Mouse (Mus musculus) forebrain, embryonic 13.5 days (tissue): ENCODE results near the gene Fam32a. TPM values are rescaled to one million over a fixed set of nuclear protein-coding genes. Genes with fewer than 3 reads are reported as not detected.

Source experiments
- ATAC-seq: fragments of 200-750 bp; cut with Nextera tagmentation; 2 replicates; pipeline ENCODE4 v1.8.0; 2017
- H3K27ac ChIP-seq: fragments of 300-500 bp; sonication (generic); 2 replicates; pipeline ENCODE4 v1.5.1; 2015; ENCODE audit warnings: inconsistent platforms, mild to moderate bottlenecking, moderate library complexity
- H3K27me3 ChIP-seq: fragments of 300-500 bp; sonication (generic); 2 replicates; pipeline ENCODE4 v1.6.1; 2015; ENCODE audit warnings: mild to moderate bottlenecking, inconsistent platforms
- H3K36me3 ChIP-seq: fragments of 300-500 bp; sonication (generic); 2 replicates; pipeline ENCODE4 v1.6.1; 2015; ENCODE audit warnings: mild to moderate bottlenecking, inconsistent platforms; ENCODE audit not compliant: poor library complexity, severe bottlenecking
- H3K4me1 ChIP-seq: fragments of 300-500 bp; sonication (generic); 2 replicates; pipeline ENCODE4 v1.6.1; 2015; ENCODE audit warnings: inconsistent platforms
- H3K4me2 ChIP-seq: fragments of 300-500 bp; sonication (generic); 2 replicates; pipeline ENCODE4 v1.6.1; 2015; ENCODE audit warnings: inconsistent platforms, mild to moderate bottlenecking, moderate library complexity
- H3K4me3 ChIP-seq: fragments of 300-500 bp; sonication (generic); 2 replicates; pipeline ENCODE4 v1.5.1; 2015; ENCODE audit warnings: mild to moderate bottlenecking, inconsistent platforms
- H3K9ac ChIP-seq: fragments of 300-500 bp; sonication (generic); 2 replicates; pipeline ENCODE4 v1.6.1; 2015; ENCODE audit warnings: mild to moderate bottlenecking, inconsistent platforms
- H3K9me3 ChIP-seq: fragments of 300-500 bp; sonication (generic); replicated peaks from 2 replicates; pipeline ENCODE4 v1.6.1; 2016; ENCODE audit warnings: inconsistent platforms
- WGBS: fragments of 180-500 bp; shearing (Covaris S2); methylation state at CpG from one replicate; pipeline ENCODE4 v1.1.7; 2015; 5-methylcytosine and 5-hydroxymethylcytosine counted together
- polyA plus RNA-seq: library from polyadenylated mRNA; unstranded; fragments of >200 nt; fragmentation: Nextera tagmentation; extraction: Ambion mirVana; gene quantifications from 2 replicates; pipeline ENCODE4 v1.2.1, GENCODE M21; 2015

Fam32a gene
- polyA plus RNA-seq: 103 and 108 TPM in 2 replicates

DNA sequence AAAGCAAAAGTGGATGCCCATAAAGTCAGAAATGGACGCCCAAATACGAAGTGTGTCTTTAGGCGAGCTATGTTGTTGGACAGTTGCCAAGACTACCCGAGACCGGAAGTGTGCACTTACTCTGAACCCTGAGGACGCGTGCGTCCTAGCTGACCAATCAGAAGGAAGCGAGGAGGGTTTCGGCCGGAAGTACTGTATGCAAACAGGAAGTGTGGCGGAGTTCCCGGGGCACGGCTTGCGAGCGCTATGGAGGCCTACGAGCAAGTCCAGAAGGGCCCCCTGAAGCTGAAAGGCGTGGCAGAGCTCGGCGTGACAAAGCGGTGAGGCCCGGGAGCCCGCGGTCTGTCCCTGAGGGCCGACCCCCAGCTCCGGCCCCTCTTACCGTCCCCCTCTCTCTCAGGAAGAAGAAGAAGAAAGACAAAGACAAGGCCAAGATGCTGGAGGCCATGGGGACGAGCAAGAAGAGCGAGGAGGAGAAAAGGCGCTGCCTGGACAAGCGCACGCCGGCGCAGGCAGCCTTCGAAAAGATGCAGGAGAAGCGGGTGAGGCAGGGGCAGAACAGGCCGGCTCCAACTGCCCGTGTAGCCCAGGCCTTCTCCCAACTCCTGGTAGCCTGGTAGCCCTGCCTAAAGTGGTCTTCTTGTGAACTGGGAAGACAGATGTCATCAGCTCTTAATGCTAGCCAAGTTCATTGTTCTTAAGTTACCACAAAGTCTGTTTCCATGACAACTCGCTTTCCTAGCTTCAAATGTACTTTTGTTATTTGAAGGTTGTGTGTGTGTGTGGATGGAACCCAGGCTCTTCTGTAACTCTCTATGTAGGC lies at the start of gene Fam32a:
Gene Fam32a (plus strand): TSS at position 190 of the 823 bp plus-strand sequence.
- 14% methylated on average over 39 of the region's 39 CpGs for WGBS
- Histone ChIP-seq H3K4me1 (peaks cover 10% of the 10 kb centered on the region), H3K4me3 (peak within 1 kb of the TSS; percentile 64), H3K9me3 (no peaks in the 10 kb centered on the region), H3K36me3 (peaks cover 30% of the 10 kb centered on the region), H3K9ac (peak within 1 kb of the TSS; percentile 75), H3K4me2 (peak within 1 kb of the TSS; percentile 82), H3K27me3 (peaks cover 20% of the 10 kb centered on the region), H3K27ac (peak within 1 kb of the TSS; percentile 79)
- peak; percentile 99 for ATAC-seq

DNA sequence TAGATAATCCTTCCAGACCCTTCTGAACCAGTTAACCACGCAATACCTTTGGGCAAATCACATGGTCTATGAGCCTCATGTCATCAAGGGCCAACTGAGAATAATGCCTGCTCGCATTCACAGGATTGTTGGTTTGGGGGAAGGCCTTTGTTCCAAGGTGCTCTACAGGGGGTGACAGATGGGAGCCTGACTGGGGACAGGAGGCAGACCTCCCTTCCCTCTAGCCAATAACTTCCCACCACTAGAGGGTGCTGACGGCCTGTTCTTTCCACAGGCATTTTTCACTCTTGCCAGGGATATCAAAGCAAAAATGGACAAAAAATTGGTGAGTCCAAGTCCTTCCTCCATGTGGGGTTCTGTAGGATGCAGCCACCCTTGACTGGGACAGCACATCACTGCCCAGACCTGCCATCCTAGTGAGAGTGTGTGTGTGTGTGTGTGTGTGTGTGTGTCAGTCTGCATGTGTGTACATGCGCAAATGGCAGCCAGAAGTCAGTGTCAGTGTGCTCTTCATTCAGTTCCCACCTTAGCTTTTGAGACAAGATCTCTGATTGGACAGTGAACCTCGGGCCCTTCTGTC lies 42.1 kb upstream of the Fam32a start:
- no peaks in the 10 kb centered on the region for H3K4me1 ChIP-seq
- 56% methylated on average over 5 of the region's 5 CpGs for WGBS
- no peak overlapping the region for H3K27ac ChIP-seq
- no peak overlapping the region for H3K9ac ChIP-seq
- H3K4me2 ChIP-seq: no peak overlapping the region
- H3K9me3 ChIP-seq: no peaks in the 10 kb centered on the region
- H3K36me3 ChIP-seq: peaks cover 99% of the 10 kb centered on the region
- no peaks in the 10 kb centered on the region for H3K27me3 ChIP-seq
- H3K4me3 ChIP-seq: no peak overlapping the region
- peak; percentile 75 for ATAC-seq

DNA sequence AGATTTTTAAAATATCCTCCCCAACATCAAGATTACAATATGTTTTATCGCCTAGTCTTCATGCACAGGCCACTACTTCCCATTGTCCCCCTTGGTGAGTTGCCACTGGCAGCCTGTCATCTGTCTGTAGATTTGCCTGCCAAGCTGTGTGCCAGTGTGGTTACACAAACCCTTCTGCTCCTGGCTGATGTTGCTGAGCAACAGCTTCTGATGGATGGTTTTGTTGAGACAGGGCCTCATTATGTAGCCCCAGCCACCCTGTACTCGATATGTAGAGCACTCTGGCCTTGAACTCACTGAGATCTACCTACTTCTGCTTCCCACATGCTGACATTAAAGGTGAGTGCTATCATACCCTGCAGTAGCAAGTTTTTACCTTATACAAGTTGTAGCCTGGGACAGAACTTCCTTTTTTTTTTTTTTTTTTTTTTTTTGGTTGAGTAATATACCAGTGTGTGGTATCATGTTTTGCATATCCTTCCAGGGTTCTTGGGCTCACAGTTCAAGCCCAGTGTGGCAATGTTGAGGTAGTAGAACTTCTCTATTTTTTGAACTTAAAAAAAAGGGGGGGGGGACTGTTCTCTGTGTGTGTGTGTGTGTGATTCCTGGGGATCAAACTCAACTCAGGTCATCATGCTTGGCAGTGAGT lies 35.9 kb upstream of the Fam32a start:
- H3K9me3 ChIP-seq: no peaks in the 10 kb centered on the region
- H3K27ac ChIP-seq: no peak overlapping the region
- ATAC-seq: peak; percentile 59; the same call in 1 of the 2 replicates

DNA sequence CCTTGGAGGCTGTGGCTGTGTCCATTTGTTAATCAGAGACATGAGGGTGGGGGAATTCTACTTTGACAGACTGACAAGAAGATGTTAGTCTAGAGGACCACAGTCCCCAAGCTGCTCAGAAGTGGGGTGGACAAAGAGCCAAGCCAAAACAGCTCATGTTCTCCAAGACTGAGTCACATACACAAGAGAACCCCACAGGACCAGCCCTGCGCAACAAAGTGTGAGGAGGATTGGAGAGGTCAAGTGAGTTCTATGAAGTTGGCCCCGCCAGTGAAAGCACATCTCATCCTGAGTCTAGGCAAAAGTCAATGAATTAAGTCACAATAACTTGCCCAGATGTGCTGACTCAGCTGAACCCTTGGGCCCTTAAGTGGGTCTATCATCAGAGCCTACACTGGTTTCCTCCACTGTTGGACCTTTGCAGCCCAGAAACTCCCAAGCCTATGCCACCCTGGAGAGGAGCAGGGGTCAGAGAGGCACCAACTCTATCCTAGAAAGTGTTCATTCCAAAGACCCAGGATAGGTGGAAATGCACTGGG lies 31.7 kb upstream of the Fam32a start:
- H3K27ac ChIP-seq: no peak overlapping the region
- H3K9me3 ChIP-seq: no peaks in the 10 kb centered on the region
- WGBS: 93% methylated on average over 2 of the region's 2 CpGs
- H3K4me1 ChIP-seq: no peaks in the 10 kb centered on the region
- H3K27me3 ChIP-seq: no peaks in the 10 kb centered on the region
- no peak overlapping the region for H3K9ac ChIP-seq
- no peak overlapping the region for H3K4me2 ChIP-seq
- no peak for ATAC-seq
- H3K36me3 ChIP-seq: no peaks in the 10 kb centered on the region
- H3K4me3 ChIP-seq: no peak overlapping the region

More for the DNA sequence above, 35.9 kb upstream of the Fam32a start:
- H3K27me3 ChIP-seq: no peaks in the 10 kb centered on the region
- H3K4me2 ChIP-seq: no peak overlapping the region
- 79% methylated on average over 2 of the region's 2 CpGs for WGBS
- H3K4me3 ChIP-seq: no peak overlapping the region
- no peaks in the 10 kb centered on the region for H3K4me1 ChIP-seq
- peaks cover 39% of the 10 kb centered on the region for H3K36me3 ChIP-seq
- no peak overlapping the region for H3K9ac ChIP-seq

DNA sequence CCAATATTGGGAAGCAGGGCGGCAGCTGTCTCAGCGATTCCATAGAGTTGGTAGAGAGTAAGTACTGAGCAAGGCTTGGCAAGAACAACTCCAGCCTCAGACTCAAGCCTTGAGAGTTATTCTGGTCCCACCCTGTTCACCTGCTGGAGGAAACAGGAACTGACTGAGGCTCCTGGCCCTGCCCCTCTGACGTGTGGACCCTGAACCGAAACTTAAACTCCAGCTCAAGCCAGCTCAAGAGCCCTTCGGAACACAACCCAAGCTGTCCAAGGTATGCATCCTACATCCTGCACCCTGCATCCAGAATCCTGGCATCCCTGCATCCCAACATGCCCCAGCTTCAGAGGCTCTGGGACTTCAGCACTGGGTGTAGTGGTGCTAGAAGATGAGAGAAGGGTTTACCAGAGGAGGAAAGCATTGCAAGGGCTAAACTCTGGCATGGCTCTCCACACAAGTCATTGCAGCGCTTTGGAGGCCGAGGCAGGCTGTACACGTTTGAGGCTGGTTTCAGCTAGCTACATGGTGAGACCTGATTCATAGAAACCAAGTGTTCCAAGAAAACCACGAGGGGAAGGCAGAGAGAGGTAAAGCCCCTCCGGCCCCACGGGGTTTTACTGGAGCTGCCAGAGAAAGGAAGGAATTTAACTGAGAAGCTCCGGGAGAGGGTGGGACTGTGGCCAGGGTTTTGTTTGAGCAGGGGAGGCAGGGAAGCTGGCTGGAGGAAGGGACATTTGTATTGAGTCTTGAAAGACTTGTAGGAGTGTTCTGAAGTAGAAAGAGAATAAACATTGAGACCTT lies 29.9 kb upstream of the Fam32a start, which contains the start of gene Hsh2d:
Gene Hsh2d (plus strand): TSS at position 222 of the 798 bp plus-strand sequence.
- no peaks in the 10 kb centered on the region for H3K27me3 ChIP-seq
- no peaks in the 10 kb centered on the region for H3K36me3 ChIP-seq
- H3K4me1 ChIP-seq: no peaks in the 10 kb centered on the region
- H3K27ac ChIP-seq: no peak within 1 kb of the TSS
- no peak for ATAC-seq
- no peak within 1 kb of the TSS for H3K4me2 ChIP-seq
- 74% methylated on average over 12 of the region's 12 CpGs for WGBS
- no peak within 1 kb of the TSS for H3K4me3 ChIP-seq
- H3K9me3 ChIP-seq: no peaks in the 10 kb centered on the region
- no peak within 1 kb of the TSS for H3K9ac ChIP-seq

DNA sequence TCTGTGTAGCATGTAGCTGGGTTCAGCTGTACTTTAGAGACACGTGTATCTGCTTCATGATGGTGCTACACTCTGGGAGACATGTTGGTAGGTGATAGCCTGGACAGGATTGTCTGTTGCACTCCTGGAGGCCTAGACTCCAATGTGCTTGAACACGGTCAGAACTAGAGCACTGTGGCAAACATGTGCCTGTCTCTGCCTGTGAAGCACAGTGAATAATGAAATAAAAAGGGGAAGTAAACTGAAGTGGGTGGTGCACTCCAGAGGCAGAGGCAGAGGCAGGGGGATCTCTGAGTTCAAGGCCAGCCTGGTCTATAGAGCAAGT lies 29.4 kb upstream of the Fam32a start:
- Histone ChIP-seq H3K36me3 (no peaks in the 10 kb centered on the region), H3K9ac (no peak overlapping the region), H3K4me3 (no peak overlapping the region), H3K4me1 (no peaks in the 10 kb centered on the region), H3K4me2 (no peak overlapping the region), H3K9me3 (no peaks in the 10 kb centered on the region), H3K27ac (no peak overlapping the region), H3K27me3 (no peaks in the 10 kb centered on the region)
- no peak for ATAC-seq
- WGBS: 87% methylated on average over 2 of the region's 2 CpGs

DNA sequence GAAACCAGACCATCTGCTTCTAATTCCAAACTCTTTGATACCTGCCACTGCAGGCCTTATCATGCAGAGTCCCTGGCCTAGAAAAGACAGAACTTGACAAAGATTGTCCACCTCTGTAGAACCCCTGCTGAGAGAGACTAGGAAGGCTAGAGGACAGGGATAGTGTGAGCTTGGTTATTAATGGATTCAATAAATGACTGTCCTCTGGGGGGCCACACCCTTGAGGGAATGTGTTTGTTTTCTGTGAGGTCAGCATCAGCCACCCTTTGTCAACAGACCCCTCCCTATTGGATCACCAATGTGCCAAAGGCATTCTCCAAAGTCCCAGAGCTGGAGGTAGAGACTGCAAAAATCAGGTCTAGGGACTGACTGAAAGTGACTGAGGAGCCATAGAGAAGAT lies 27.5 kb upstream of the Fam32a start:
- Histone ChIP-seq H3K27ac (no peak overlapping the region), H3K9ac (no peak overlapping the region), H3K27me3 (no peaks in the 10 kb centered on the region), H3K4me1 (no peaks in the 10 kb centered on the region), H3K36me3 (no peaks in the 10 kb centered on the region), H3K4me3 (no peak overlapping the region), H3K4me2 (no peak overlapping the region), H3K9me3 (no peaks in the 10 kb centered on the region)
- ATAC-seq: no peak

DNA sequence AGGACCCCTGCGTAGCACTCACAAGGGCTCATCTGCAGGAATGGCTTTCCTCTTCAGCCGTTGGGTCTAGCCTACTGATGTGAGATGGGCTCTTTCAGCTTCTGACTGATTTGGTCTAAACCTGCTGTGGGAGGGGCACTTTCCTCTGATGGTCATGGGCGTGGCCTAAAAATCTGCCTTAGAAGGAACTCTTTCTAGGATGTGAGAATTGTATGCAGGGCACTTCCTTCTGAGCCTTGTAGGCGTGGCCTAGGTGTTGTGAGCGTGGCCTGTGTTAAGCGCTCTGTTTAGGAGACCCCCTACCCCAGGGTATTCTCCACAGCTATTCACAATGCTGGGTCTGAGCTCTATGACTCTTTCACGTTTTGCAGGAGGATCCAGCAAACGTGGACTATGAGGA lies 21.5 kb upstream of the Fam32a start:
- Histone ChIP-seq H3K27ac (no peak overlapping the region), H3K9me3 (peaks cover 25% of the 10 kb centered on the region), H3K4me2 (no peak overlapping the region), H3K36me3 (no peaks in the 10 kb centered on the region), H3K4me1 (no peaks in the 10 kb centered on the region), H3K4me3 (no peak overlapping the region), H3K27me3 (no peaks in the 10 kb centered on the region), H3K9ac (no peak overlapping the region)
- no peak for ATAC-seq
- WGBS: 64% methylated on average over 8 of the region's 8 CpGs

DNA sequence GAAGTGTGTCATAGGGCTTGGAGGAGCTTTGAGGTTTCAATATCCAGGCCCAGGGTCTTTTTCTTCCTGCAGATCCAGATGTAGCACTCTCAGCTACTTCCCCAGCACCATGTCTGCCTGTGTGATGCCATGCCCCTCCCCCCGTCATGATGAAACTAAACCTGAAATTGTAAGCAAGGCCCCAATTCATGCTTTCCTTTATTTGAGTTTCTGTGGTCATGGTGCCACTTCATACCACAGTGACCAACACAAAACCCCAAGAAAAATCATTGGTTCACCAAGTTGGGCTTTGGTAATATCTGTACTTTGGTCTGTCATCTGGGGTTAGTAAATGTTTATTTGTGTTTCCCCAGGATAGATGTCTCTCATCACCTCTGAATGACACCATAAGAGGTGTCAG lies 10.9 kb upstream of the Fam32a start:
- ATAC-seq: no peak
- Histone ChIP-seq H3K4me1 (no peaks in the 10 kb centered on the region), H3K36me3 (no peaks in the 10 kb centered on the region), H3K9me3 (peaks cover 4% of the 10 kb centered on the region; the same call in 1 of the 2 replicates), H3K9ac (no peak overlapping the region), H3K4me2 (no peak overlapping the region), H3K27me3 (peaks cover 7% of the 10 kb centered on the region; the same call in 1 of the 2 replicates), H3K27ac (no peak overlapping the region), H3K4me3 (no peak overlapping the region)
- WGBS: 71% methylated on average over 1 of the region's 1 CpGs

DNA sequence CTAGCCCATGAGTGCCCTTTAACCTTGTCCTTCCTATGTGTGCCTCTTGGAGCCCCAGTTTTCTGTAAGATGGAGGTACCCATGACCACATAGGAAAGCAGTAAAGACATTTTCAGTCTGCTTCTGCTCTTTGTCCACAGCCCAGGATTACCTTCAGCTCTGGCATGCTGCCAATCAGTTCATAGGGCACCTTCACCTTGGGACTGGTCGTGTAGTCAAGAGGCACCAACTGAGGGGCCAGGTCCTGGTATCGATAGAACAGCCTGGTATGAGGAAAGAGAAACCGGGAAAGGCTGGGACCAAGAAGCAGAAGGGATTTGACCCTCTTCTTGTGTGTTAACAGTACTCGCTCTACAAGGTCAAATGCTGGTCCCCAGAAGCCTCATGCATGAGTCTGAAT lies 9.3 kb upstream of the Fam32a start:
- Histone ChIP-seq H3K36me3 (no peaks in the 10 kb centered on the region), H3K4me3 (no peak overlapping the region), H3K4me1 (no peaks in the 10 kb centered on the region), H3K9ac (no peak overlapping the region), H3K9me3 (no peaks in the 10 kb centered on the region), H3K4me2 (no peak overlapping the region), H3K27ac (no peak overlapping the region), H3K27me3 (peaks cover 13% of the 10 kb centered on the region; the same call in 1 of the 2 replicates)
- 78% methylated on average over 4 of the region's 4 CpGs for WGBS
- ATAC-seq: no peak

DNA sequence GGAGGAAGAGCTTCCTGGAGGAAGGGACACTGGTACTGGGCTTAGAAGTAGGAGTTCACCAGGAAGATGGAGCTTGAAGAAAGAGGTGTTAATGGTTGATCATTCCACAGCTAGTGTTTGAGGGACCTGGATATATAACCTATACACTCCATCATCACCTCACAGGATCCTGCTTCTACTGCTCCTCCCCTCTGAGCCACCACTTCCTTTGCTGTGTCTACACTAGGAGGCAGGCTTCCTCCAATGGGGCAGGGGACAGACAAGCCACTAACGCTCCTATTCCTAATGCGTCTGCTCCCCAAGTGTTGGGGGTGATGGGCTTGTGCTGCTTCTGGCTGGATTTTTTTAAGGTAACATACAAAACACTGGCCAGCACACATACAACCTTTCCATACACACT lies 8.8 kb upstream of the Fam32a start:
- H3K4me1 ChIP-seq: no peaks in the 10 kb centered on the region
- H3K4me2 ChIP-seq: no peak overlapping the region
- no peak for ATAC-seq
- H3K36me3 ChIP-seq: no peaks in the 10 kb centered on the region
- H3K9me3 ChIP-seq: no peaks in the 10 kb centered on the region
- no peak overlapping the region for H3K4me3 ChIP-seq
- WGBS: 74% methylated on average over 2 of the region's 2 CpGs
- H3K27me3 ChIP-seq: peaks cover 15% of the 10 kb centered on the region; the same call in 1 of the 2 replicates
- H3K9ac ChIP-seq: no peak overlapping the region
- H3K27ac ChIP-seq: no peak overlapping the region
